Comparison of ENCODE assay signal across 27 mouse cellular contexts in the genomic region with DNA sequence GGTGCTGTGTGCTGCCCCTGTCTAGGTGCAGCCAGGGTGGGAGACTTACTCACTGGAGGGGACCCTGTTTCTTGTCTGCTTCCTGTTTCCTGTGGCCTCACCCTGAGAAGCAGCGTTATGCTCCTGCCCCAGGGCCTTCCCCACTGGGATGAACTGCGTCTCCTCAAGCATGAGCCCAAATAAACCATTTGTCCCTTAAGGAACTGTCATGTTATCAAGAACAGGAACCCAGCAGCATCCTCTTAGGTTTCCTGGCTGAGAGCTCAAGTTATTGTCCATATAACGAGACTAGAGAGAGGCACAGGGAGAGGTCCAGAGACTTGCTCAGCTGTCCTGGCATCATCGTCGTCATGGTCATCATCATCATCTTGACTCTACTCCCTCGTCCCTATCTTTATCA. TPM values are rescaled to one million over a fixed set of nuclear protein-coding genes. Genes with fewer than 3 reads are reported as not detected.
A peak's percentile ranks its signal among the peaks of the same experiment; 100 is the strongest.
DNase-seq lines count a peak whose midpoint lies in the region; ATAC-seq lines count a peak whose summit lies in the region.
"Had no signal": no experiment of that assay in that cellular context is flagged by ENCODE, and none has a peak within 500 bp of the region (broad histone marks: within the 10 kb centered on the region; RNA-seq: fewer than 3 reads in every experiment).

No protein-coding gene starts in this region.

- no peaks in the 10 kb centered on the region for H3K36me3 ChIP-seq in heart, embryonic 16.5 days (ENCODE audit: control insufficient read depth, insufficient read depth)
- no peaks in the 10 kb centered on the region for H3K36me3 ChIP-seq in midbrain, embryonic 11.5 days (ENCODE audit: control insufficient read depth, insufficient read depth, low read length)
- H3K36me3 ChIP-seq in midbrain, embryonic 15.5 days (replicated peaks) = no peaks in the 10 kb centered on the region
- H3K36me3 ChIP-seq in liver, embryonic 13.5 days = peaks cover 95% of the 10 kb centered on the region
- H3K36me3 ChIP-seq in forebrain, embryonic 12.5 days (replicated peaks) = no peaks in the 10 kb centered on the region
- H3K36me3 ChIP-seq: embryonic facial prominence, embryonic 12.5 days; limb, embryonic 13.5 days had no signal

- intact Hi-C loops in heart, postnatal 25 days (cut with DNase I) = no loop called here

- H3K4me1 ChIP-seq in heart, embryonic 16.5 days (ENCODE audit: control insufficient read depth, insufficient read depth, low read length) = peaks cover 1% of the 10 kb centered on the region; the same call in 1 of the 2 replicates
- no peaks in the 10 kb centered on the region for H3K4me1 ChIP-seq in midbrain, embryonic 11.5 days (ENCODE audit: control insufficient read depth, insufficient read depth, low read length)
- H3K4me1 ChIP-seq in midbrain, embryonic 15.5 days = peaks cover 3% of the 10 kb centered on the region; the same call in 1 of the 2 replicates
- H3K4me1 ChIP-seq in liver, embryonic 13.5 days (replicated peaks) = peaks cover 81% of the 10 kb centered on the region
- H3K4me1 ChIP-seq in forebrain, embryonic 12.5 days = peaks cover 4% of the 10 kb centered on the region; the same call in 1 of the 2 replicates

- H3K9me3 ChIP-seq in heart, embryonic 16.5 days (replicated peaks; ENCODE audit: control insufficient read depth, low read length) = no peaks in the 10 kb centered on the region
- no peaks in the 10 kb centered on the region for H3K9me3 ChIP-seq in midbrain, embryonic 11.5 days (ENCODE audit: control insufficient read depth, low read length)
- no peaks in the 10 kb centered on the region for H3K9me3 ChIP-seq in midbrain, embryonic 15.5 days
- H3K9me3 ChIP-seq in liver, embryonic 13.5 days (replicated peaks) = no peaks in the 10 kb centered on the region
- no peaks in the 10 kb centered on the region for H3K9me3 ChIP-seq in forebrain, embryonic 12.5 days
- H3K9me3 ChIP-seq: embryonic facial prominence, embryonic 12.5 days; limb, embryonic 13.5 days had no signal

- no peak overlapping the region for H3K27ac ChIP-seq in heart, embryonic 16.5 days (ENCODE audit: low read length)
- no peak overlapping the region for H3K27ac ChIP-seq in midbrain, embryonic 11.5 days (ENCODE audit: low read depth, low read length)
- H3K27ac ChIP-seq in midbrain, embryonic 15.5 days = no peak overlapping the region
- peak overlapping the region; percentile 75 for H3K27ac ChIP-seq in liver, embryonic 13.5 days
- no peak overlapping the region for H3K27ac ChIP-seq in forebrain, embryonic 12.5 days
- H3K27ac ChIP-seq: embryonic facial prominence, embryonic 12.5 days; hindbrain, embryonic 14.5 days; limb, embryonic 13.5 days had no signal

- no peak overlapping the region for H3K9ac ChIP-seq in heart, embryonic 16.5 days (ENCODE audit: low read length)
- no peak overlapping the region for H3K9ac ChIP-seq in midbrain, embryonic 11.5 days (ENCODE audit: low read length)
- no peak overlapping the region for H3K9ac ChIP-seq in midbrain, embryonic 15.5 days
- H3K9ac ChIP-seq in liver, embryonic 13.5 days = 0 out of 2 replicates have a peak overlapping the region, but pooled peaks have one; percentile 7
- H3K9ac ChIP-seq in forebrain, embryonic 12.5 days = no peak overlapping the region
- H3K9ac ChIP-seq: embryonic facial prominence, embryonic 12.5 days; hindbrain, embryonic 14.5 days; limb, embryonic 13.5 days had no signal

- ATAC-seq in heart, embryonic 16.5 days (replicated peaks; ENCODE audit: extremely low read depth, insufficient read depth, low FRiP score) = 0 out of 2 replicates have a peak, but pooled peaks have one; percentile 30
- no peak for ATAC-seq in midbrain, embryonic 11.5 days (ENCODE audit: low FRiP score)
- no peak for ATAC-seq in midbrain, embryonic 15.5 days (replicated peaks)
- no peak for ATAC-seq in liver, embryonic 13.5 days (ENCODE audit: low read depth)
- ATAC-seq in forebrain, embryonic 12.5 days (ENCODE audit: low FRiP score) = no peak
- ATAC-seq: inflammation-experienced regulatory T-cells, adult 6 months; midbrain, embryonic 16.5 days had no signal

- WGBS in heart, embryonic 16.5 days = 64% methylated on average over 6 of the region's 6 CpGs
- WGBS in midbrain, embryonic 11.5 days = 78% methylated on average over 6 of the region's 6 CpGs
- WGBS in midbrain, embryonic 15.5 days = 80% methylated on average over 6 of the region's 6 CpGs
- WGBS in liver, embryonic 13.5 days (ENCODE audit: insufficient replicate concordance) = 49% methylated on average over 6 of the region's 6 CpGs
- WGBS in forebrain, embryonic 12.5 days = 86% methylated on average over 6 of the region's 6 CpGs

- DNase-seq in heart, postnatal 25 days (ENCODE audit: low spot score) = no peak
- DNase-seq in midbrain, embryonic 11.5 days (ENCODE audit: low spot score, missing footprints) = peak; percentile 75
- no peak for DNase-seq in liver, embryonic 13.5 days
- DNase-seq in naive thymus-derived CD4-positive, alpha-beta T cell, adult 2 months (ENCODE audit: low read depth) = peak; percentile 20
- DNase-seq: adrenal gland, adult 2 months; cerebellum, adult 11-12 months; cerebellum, postnatal 14 days; gastrocnemius, postnatal 36 days; heart, postnatal 10 days; kidney, adult 2 months; lung, adult 2 months; lung, postnatal 14 days had no signal

- H3K27me3 ChIP-seq in heart, embryonic 16.5 days (ENCODE audit: control insufficient read depth, insufficient read depth, low read length) = no peaks in the 10 kb centered on the region
- H3K27me3 ChIP-seq in midbrain, embryonic 11.5 days (ENCODE audit: control insufficient read depth, insufficient read depth, low read length) = no peaks in the 10 kb centered on the region
- H3K27me3 ChIP-seq in midbrain, embryonic 15.5 days (replicated peaks) = no peaks in the 10 kb centered on the region
- no peaks in the 10 kb centered on the region for H3K27me3 ChIP-seq in liver, embryonic 13.5 days
- no peaks in the 10 kb centered on the region for H3K27me3 ChIP-seq in forebrain, embryonic 12.5 days
- H3K27me3 ChIP-seq: embryonic facial prominence, embryonic 12.5 days; limb, embryonic 13.5 days had no signal

- H3K4me2 ChIP-seq in heart, embryonic 16.5 days (ENCODE audit: low read depth, low read length) = no peak overlapping the region
- H3K4me2 ChIP-seq in midbrain, embryonic 11.5 days = no peak overlapping the region
- no peak overlapping the region for H3K4me2 ChIP-seq in midbrain, embryonic 15.5 days
- peak overlapping the region; percentile 39; the same call in 1 of the 2 replicates for H3K4me2 ChIP-seq in liver, embryonic 13.5 days
- no peak overlapping the region for H3K4me2 ChIP-seq in forebrain, embryonic 12.5 days
- H3K4me2 ChIP-seq: embryonic facial prominence, embryonic 12.5 days; hindbrain, embryonic 14.5 days; limb, embryonic 13.5 days had no signal

- H3K4me3 ChIP-seq in heart, embryonic 16.5 days (ENCODE audit: low read length) = no peak overlapping the region
- H3K4me3 ChIP-seq in midbrain, embryonic 11.5 days (ENCODE audit: low read depth, low read length) = no peak overlapping the region
- H3K4me3 ChIP-seq in midbrain, embryonic 15.5 days = no peak overlapping the region
- H3K4me3 ChIP-seq in liver, embryonic 13.5 days (replicated peaks) = peak overlapping the region; percentile 3; the same call in 1 of the 2 replicates
- no peak overlapping the region for H3K4me3 ChIP-seq in forebrain, embryonic 12.5 days (replicated peaks)
- H3K4me3 ChIP-seq: embryonic facial prominence, embryonic 12.5 days; limb, embryonic 13.5 days; myocyte had no signal

RNA-seq across cellular contexts. Expression of a gene that starts 7.3 kb away (rescaled TPM):
- polyA plus RNA-seq in heart, embryonic 16.5 days (2015; fragmentation: Nextera tagmentation; extraction: Ambion mirVana) = 11.6 and 13.6 TPM in 2 replicates
- total RNA-seq in heart, postnatal 25 days (2021) = 10 to 100 TPM; 16.8 to 17.8 TPM
- polyA plus RNA-seq in midbrain, embryonic 11.5 days (2014; fragmentation: Nextera tagmentation; extraction: Ambion mirVana) = 0.90 and 0.94 TPM in 2 replicates
- polyA plus RNA-seq in midbrain, embryonic 15.5 days (2015; fragmentation: Nextera tagmentation; extraction: Ambion mirVana) = 0.14 and 0.24 TPM in 2 replicates
- polyA plus RNA-seq in liver, embryonic 13.5 days (2015; fragmentation: Nextera tagmentation; extraction: Ambion mirVana) = 28.8 and 32.7 TPM in 2 replicates
- polyA plus RNA-seq in forebrain, embryonic 12.5 days (2016; fragmentation: Nextera tagmentation; extraction: Ambion mirVana) = 0.55 and 0.63 TPM in 2 replicates
- polyA plus RNA-seq: C2C12; myocyte; neural tube, embryonic 14.5 days had no signal

RNA-seq across cellular contexts. Expression of a gene that starts 15.0 kb away (rescaled TPM):
- polyA plus RNA-seq in heart, embryonic 16.5 days (2015; fragmentation: Nextera tagmentation; extraction: Ambion mirVana) = not detected in 2 replicates
- total RNA-seq in heart, postnatal 25 days (2021) = not detected
- polyA plus RNA-seq in midbrain, embryonic 11.5 days (2014; fragmentation: Nextera tagmentation; extraction: Ambion mirVana) = 0.12 and 0.21 TPM in 2 replicates
- 0.66 and 1.3 TPM in 2 replicates for polyA plus RNA-seq in midbrain, embryonic 15.5 days (2015; fragmentation: Nextera tagmentation; extraction: Ambion mirVana)
- polyA plus RNA-seq in liver, embryonic 13.5 days (2015; fragmentation: Nextera tagmentation; extraction: Ambion mirVana) = not detected in 2 replicates
- polyA plus RNA-seq in forebrain, embryonic 12.5 days (2016; fragmentation: Nextera tagmentation; extraction: Ambion mirVana) = 0.24 and 0.52 TPM in 2 replicates
- total RNA-seq: MEL had no signal
- polyA plus RNA-seq: adrenal gland, adult 2 months; forebrain, embryonic 11.5 days; spleen, adult 2 months had no signal

RNA-seq across cellular contexts. Expression of a gene that starts 22.2 kb away (rescaled TPM):
- 64.5 and 77.7 TPM in 2 replicates for polyA plus RNA-seq in heart, embryonic 16.5 days (2015; fragmentation: Nextera tagmentation; extraction: Ambion mirVana)
- total RNA-seq in heart, postnatal 25 days (2021) = 10 to 100 TPM; 57.0 to 63.3 TPM
- polyA plus RNA-seq in midbrain, embryonic 11.5 days (2014; fragmentation: Nextera tagmentation; extraction: Ambion mirVana) = 149 and 154 TPM in 2 replicates
- 74.2 and 79.3 TPM in 2 replicates for polyA plus RNA-seq in midbrain, embryonic 15.5 days (2015; fragmentation: Nextera tagmentation; extraction: Ambion mirVana)
- 62.5 and 80.2 TPM in 2 replicates for polyA plus RNA-seq in liver, embryonic 13.5 days (2015; fragmentation: Nextera tagmentation; extraction: Ambion mirVana)
- polyA plus RNA-seq in forebrain, embryonic 12.5 days (2016; fragmentation: Nextera tagmentation; extraction: Ambion mirVana) = 137 and 146 TPM in 2 replicates

RNA-seq across cellular contexts. Expression of a gene that starts 22.8 kb away (rescaled TPM):
- polyA plus RNA-seq in heart, embryonic 16.5 days (2015; fragmentation: Nextera tagmentation; extraction: Ambion mirVana) = 0.99 and 2.5 TPM in 2 replicates
- 1 to 10 TPM in 1 of 2 experiments, under 1 TPM in 1; 0.62 to 2.0 TPM for total RNA-seq in heart, postnatal 25 days (2021)
- 1.1 and 1.2 TPM in 2 replicates for polyA plus RNA-seq in midbrain, embryonic 11.5 days (2014; fragmentation: Nextera tagmentation; extraction: Ambion mirVana)
- polyA plus RNA-seq in midbrain, embryonic 15.5 days (2015; fragmentation: Nextera tagmentation; extraction: Ambion mirVana) = 1.5 and 1.8 TPM in 2 replicates
- 1.2 and 2.4 TPM in 2 replicates for polyA plus RNA-seq in liver, embryonic 13.5 days (2015; fragmentation: Nextera tagmentation; extraction: Ambion mirVana)
- polyA plus RNA-seq in forebrain, embryonic 12.5 days (2016; fragmentation: Nextera tagmentation; extraction: Ambion mirVana) = 1.1 and 1.9 TPM in 2 replicates

RNA-seq across cellular contexts. Expression of a gene that starts 25.4 kb away (rescaled TPM):
- polyA plus RNA-seq in heart, embryonic 16.5 days (2015; fragmentation: Nextera tagmentation; extraction: Ambion mirVana) = 570 and 632 TPM in 2 replicates
- 100 to 1,000 TPM; 365 to 487 TPM for total RNA-seq in heart, postnatal 25 days (2021)
- 1.6 and 2.4 TPM in 2 replicates for polyA plus RNA-seq in midbrain, embryonic 11.5 days (2014; fragmentation: Nextera tagmentation; extraction: Ambion mirVana)
- 14.8 and 15.4 TPM in 2 replicates for polyA plus RNA-seq in midbrain, embryonic 15.5 days (2015; fragmentation: Nextera tagmentation; extraction: Ambion mirVana)
- polyA plus RNA-seq in liver, embryonic 13.5 days (2015; fragmentation: Nextera tagmentation; extraction: Ambion mirVana) = 6.5 and 7.3 TPM in 2 replicates
- 6.2 and 7.2 TPM in 2 replicates for polyA plus RNA-seq in forebrain, embryonic 12.5 days (2016; fragmentation: Nextera tagmentation; extraction: Ambion mirVana)
- total RNA-seq: megakaryocyte progenitor cell, adult 5-6 weeks; MEL had no signal
- polyA plus RNA-seq: inflammation-experienced regulatory T-cells, adult 6 months had no signal

Comparison
In these comparisons a context has a peak if more than half of its experiments do, and no peak if none do; other contexts are left out.
1. DNase-seq: peak in midbrain, embryonic 11.5 days (single experiment) and naive thymus-derived CD4-positive, alpha-beta T cell, adult 2 months (single experiment); none in heart, postnatal 25 days (single experiment) and liver, embryonic 13.5 days (single experiment).